Mouse (Mus musculus): ENCODE measurements around the gene Dlgap5.

- no peak for TF ChIP-seq TCF12 (IDR thresholded peaks at IDR 0.05; ENCODE audit: low read depth, low read length)
- TF ChIP-seq CTCF (IDR thresholded peaks at IDR 0.05 in 2 of 3, conservative IDR thresholded peaks at IDR 0.05 in 1 of 3; ENCODE audit: control insufficient read depth in 1 of 3, insufficient read depth in 1 of 3, low read depth in 2 of 3, low read length in 3 of 3, poor library complexity in 1 of 3, severe bottlenecking in 1 of 3) = no peak
- TF ChIP-seq MAX (IDR thresholded peaks at IDR 0.05; ENCODE audit: low read length) = no peak
- TF ChIP-seq POLR2A (IDR thresholded peaks at IDR 0.05; ENCODE audit: control insufficient read depth in 1 of 2, insufficient read depth in 1 of 2, low read depth in 1 of 2, low read length in 2 of 2, poor library complexity in 1 of 2) = no peak
- TF ChIP-seq RAD21 (IDR thresholded peaks at IDR 0.05; ENCODE audit: low read depth, low read length) = no peak
- TF ChIP-seq MAZ (IDR thresholded peaks at IDR 0.05; ENCODE audit: low read depth, low read length) = no peak
- no peak for TF ChIP-seq SIN3A (IDR thresholded peaks at IDR 0.05; ENCODE audit: low read length)
- no peak for TF ChIP-seq POLR2AphosphoS5 (IDR thresholded peaks at IDR 0.05; ENCODE audit: borderline replicate concordance, low read depth, low read length)
- TF ChIP-seq KAT2A (conservative IDR thresholded peaks at IDR 0.05; ENCODE audit: low read depth, low read length) = no peak
- no peak for TF ChIP-seq HCFC1 (IDR thresholded peaks at IDR 0.05; ENCODE audit: low read depth, low read length)
- no peak for TF ChIP-seq MYC (IDR thresholded peaks at IDR 0.05; ENCODE audit: low read depth, low read length)
- no peak for TF ChIP-seq GATA1 (IDR thresholded peaks at IDR 0.05; ENCODE audit: low read depth, low read length)
- TF ChIP-seq MAFK (IDR thresholded peaks at IDR 0.05; ENCODE audit: borderline replicate concordance, low read depth, low read length) = no peak
These were observed 34.3 kb downstream of the Dlgap5 start for GRCm38 (mm10) chr14:47383911-47384310.
